Mouse (Mus musculus) cerebellum, adult 2 months (tissue): ENCODE data around the gene Aldh1l1.

Source experiments
- CTCF ChIP-seq: fragments of 200-500 bp; IDR thresholded peaks from 2 replicates; pipeline ENCODE4 v1.5.1; 2011; ENCODE audit warnings: low read depth, mild to moderate bottlenecking, control low read depth, low read length, moderate library complexity, borderline replicate concordance; ENCODE audit not compliant: insufficient read depth
- POLR2A ChIP-seq: fragments of 200-500 bp; IDR thresholded peaks from 2 replicates; pipeline ENCODE4 v1.6.1; 2011; ENCODE audit warnings: low read length, control low read depth, borderline replicate concordance; ENCODE audit not compliant: insufficient read depth

- TF ChIP-seq CTCF (no peak), POLR2A (no peak)
Observed at GRCm38 (mm10) chr6:90496217-90496616, 10.0 kb downstream of the Aldh1l1 start.
